Mouse (Mus musculus) kidney, adult 11 months (tissue): ENCODE measurements at regions not wholly inside any gene's neighbourhood (a gene's known extent, or its start where the extent isn't known, plus 50 kb on each side); places are given as distances from the start of the nearest gene placed in this dataset.

ENCODE experiments used
- DNase-seq: peaks from one replicate; pipeline ENCODE4 v3.0.0; 2022

DNA sequence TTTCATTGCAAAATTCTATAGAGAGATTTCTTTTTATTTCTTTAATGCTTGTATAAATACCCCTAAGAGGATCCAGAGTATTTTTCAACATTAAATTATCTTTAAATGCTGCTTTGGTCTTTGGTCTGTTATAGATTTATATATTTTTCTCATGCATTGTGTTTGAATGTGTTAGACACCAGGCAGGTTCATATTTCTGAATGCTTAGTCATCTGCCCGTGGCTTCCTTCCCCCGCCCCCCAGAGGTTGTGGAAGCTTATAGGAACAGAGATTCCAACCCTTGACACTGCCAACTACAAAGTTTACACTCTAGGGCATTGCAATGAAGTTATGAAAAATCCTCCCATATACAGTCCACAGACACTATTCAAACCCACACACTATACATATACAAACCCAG lies 1066.6 kb downstream of the Efnb2 start:
- DNase-seq: no peak

DNA sequence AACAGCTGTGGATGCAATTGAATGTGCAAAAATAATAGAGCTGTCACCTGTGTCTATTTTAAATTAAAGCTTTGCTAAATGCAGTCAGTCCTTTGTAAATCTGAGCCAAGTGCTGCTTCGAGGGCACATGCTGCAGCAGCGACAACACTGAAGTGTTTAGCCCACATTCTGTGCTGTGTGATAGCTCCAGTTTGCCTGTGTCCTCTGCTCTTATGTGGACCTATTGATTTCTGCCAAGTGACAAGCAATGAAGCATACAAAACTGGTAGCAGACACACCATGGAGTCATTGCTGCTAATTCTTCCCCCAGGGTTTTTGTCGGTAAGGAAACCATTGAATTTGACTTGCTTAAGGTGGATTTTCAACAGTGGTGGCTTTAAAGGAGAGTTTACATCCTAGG lies 1085.4 kb downstream of the Efnb2 start:
- DNase-seq: no peak

DNA sequence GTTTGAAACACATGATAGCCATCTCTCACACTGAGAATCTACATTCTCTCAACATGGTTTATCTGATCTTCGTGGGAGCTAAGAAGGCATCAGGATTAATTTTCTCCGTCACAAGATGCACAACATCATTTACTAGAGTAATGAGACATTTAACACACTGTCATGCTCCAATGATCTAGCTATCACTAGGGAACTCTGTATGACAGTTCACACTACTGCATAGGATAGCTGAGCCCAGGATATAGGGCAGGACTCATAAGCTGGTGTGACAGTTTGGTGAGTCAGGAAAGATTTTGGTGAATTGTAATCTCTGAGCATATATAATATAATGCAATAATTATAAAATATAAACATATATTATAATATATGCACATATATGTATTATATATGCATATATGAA lies 1100.4 kb downstream of the Efnb2 start:
- DNase-seq: no peak

GRCm38 (mm10) chr8:7554756-7555155 lies 1106.3 kb downstream of the Efnb2 start:
- DNase-seq: peak; percentile 1
